Mouse (Mus musculus): ENCODE measurements around the gene Prr18.

DNA sequence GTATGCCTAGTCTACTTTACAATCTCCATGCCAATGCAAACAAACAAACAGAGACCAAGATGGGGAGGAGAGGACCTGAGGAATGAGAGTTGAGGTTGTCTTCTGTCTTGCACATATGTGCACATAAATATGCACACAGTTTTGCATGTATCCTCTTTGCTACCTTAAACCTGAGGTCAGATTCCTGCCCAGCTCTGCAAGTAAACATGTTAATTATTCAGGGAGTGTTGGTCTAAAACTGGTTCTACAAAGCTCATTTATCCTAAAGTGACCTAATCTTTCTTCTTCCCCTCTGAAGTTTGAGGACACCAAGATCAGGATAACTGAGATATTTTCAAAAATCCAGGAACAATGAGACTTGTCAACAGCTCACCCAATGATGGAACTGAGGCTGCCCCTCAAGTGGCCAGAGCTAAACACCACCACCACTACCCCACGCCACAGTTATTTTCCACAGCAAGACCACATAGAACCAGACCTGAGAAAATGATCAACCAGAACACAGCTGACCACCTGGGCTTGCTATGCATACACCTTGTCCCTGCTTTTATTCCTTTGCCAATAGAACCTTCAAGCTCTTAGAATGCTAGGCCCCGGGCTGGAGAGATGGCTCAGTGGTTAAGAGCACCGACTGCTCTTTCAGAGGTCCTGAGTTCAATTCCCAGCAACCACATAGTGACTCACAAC lies 47.1 kb upstream of the Prr18 start:
- no peak for TF ChIP-seq ZNF384 (IDR thresholded peaks at IDR 0.05; ENCODE audit: low read depth, low read length)
- TF ChIP-seq HCFC1 (IDR thresholded peaks at IDR 0.05; ENCODE audit: borderline replicate concordance, insufficient read depth, low read length): no peak
- no peak for TF ChIP-seq MAFK (IDR thresholded peaks at IDR 0.05; ENCODE audit: insufficient read depth, low read depth, low read length)
- TF ChIP-seq CHD2 (IDR thresholded peaks at IDR 0.05; ENCODE audit: low read depth, low read length): no peak

Measured in ES-E14 (cell line).